Mouse (Mus musculus): ENCODE results near the gene Mtnr1b.

Mtnr1b gene

GRCm38 (mm10) chr9:15802413-15803027 lies 71.8 kb downstream of the Mtnr1b start:
- no peak for DNase-seq (ENCODE audit: low spot score)

- DNase-seq (ENCODE audit: low spot score) = no peak
These were observed 74.0 kb downstream of the Mtnr1b start for GRCm38 (mm10) chr9:15800402-15800801.

GRCm38 (mm10) chr9:15794408-15794807 lies 79.9 kb downstream of the Mtnr1b start:
- DNase-seq (ENCODE audit: low spot score) = no peak

- DNase-seq (ENCODE audit: low spot score) = no peak
These were observed 82.3 kb downstream of the Mtnr1b start for GRCm38 (mm10) chr9:15792076-15792475.

- DNase-seq (ENCODE audit: low spot score) = no peak
These were observed 87.7 kb downstream of the Mtnr1b start for GRCm38 (mm10) chr9:15786610-15787009.

- DNase-seq (ENCODE audit: low spot score) = no peak
These were observed 88.2 kb downstream of the Mtnr1b start for GRCm38 (mm10) chr9:15786192-15786591.

GRCm38 (mm10) chr9:15781936-15782335 lies 92.4 kb downstream of the Mtnr1b start:
- DNase-seq (ENCODE audit: low spot score) = no peak

GRCm38 (mm10) chr9:15774911-15775310 lies 99.4 kb downstream of the Mtnr1b start:
- DNase-seq (ENCODE audit: low spot score) = no peak
